Mouse (Mus musculus) small intestine, adult 2 months (tissue): ENCODE results near the gene Arhgap29. TPM values are rescaled to one million over a fixed set of nuclear protein-coding genes. Genes with fewer than 3 reads are reported as not detected.

Source experiments
- H3K27ac ChIP-seq: fragments of 200-500 bp; 2 replicates; pipeline ENCODE4 v1.5.1; 2012; ENCODE audit warnings: low read depth, low read length, control low read depth, inconsistent platforms; ENCODE audit not compliant: insufficient read depth
- H3K27me3 ChIP-seq: fragments of 200-500 bp; 2 replicates; pipeline ENCODE4 v1.6.1; 2012; ENCODE audit warnings: mild to moderate bottlenecking, moderate library complexity, low read length, inconsistent platforms; ENCODE audit not compliant: control insufficient read depth, insufficient read depth
- H3K36me3 ChIP-seq: fragments of 200-500 bp; 2 replicates; pipeline ENCODE4 v1.6.1; 2012; ENCODE audit warnings: mild to moderate bottlenecking, low read length, control low read depth, inconsistent platforms; ENCODE audit not compliant: control insufficient read depth, insufficient read depth
- H3K4me1 ChIP-seq: fragments of 200-500 bp; 2 replicates; pipeline ENCODE4 v1.6.1; 2012; ENCODE audit warnings: low read length, inconsistent platforms, mixed read lengths; ENCODE audit not compliant: control insufficient read depth, insufficient read depth, insufficient read length
- H3K4me3 ChIP-seq: fragments of 200-500 bp; 2 replicates; pipeline ENCODE4 v1.5.1; 2012; ENCODE audit warnings: low read depth, mild to moderate bottlenecking, control low read depth, inconsistent platforms, low read length, moderate library complexity
- CTCF ChIP-seq: fragments of 200-500 bp; IDR thresholded peaks from 2 replicates; pipeline ENCODE4 v1.5.1; 2012; ENCODE audit warnings: low read depth, mild to moderate bottlenecking, control low read depth, inconsistent platforms, low read length, moderate library complexity, mixed read lengths; ENCODE audit not compliant: insufficient replicate concordance, insufficient read length; ENCODE audit errors: extremely low read depth
- POLR2A ChIP-seq: fragments of 200-500 bp; IDR thresholded peaks from 2 replicates; pipeline ENCODE4 v1.6.1; 2012; ENCODE audit warnings: low read depth, mild to moderate bottlenecking, control low read depth, inconsistent platforms, low read length, moderate library complexity
- WGBS: fragments of 180-500 bp; shearing (Covaris S2); methylation state at CpG from one replicate; pipeline ENCODE4 v1.1.7; 2018; 5-methylcytosine and 5-hydroxymethylcytosine counted together
- polyA plus RNA-seq: library from polyadenylated mRNA; depleted of rRNA; stranded (reverse); fragments of >200 nt; gene quantifications from 2 replicates; pipeline ENCODE4 v1.2.3, GENCODE M21; 2012

Arhgap29 gene
- polyA plus RNA-seq, 1 experiment: 3.3 TPM

DNA sequence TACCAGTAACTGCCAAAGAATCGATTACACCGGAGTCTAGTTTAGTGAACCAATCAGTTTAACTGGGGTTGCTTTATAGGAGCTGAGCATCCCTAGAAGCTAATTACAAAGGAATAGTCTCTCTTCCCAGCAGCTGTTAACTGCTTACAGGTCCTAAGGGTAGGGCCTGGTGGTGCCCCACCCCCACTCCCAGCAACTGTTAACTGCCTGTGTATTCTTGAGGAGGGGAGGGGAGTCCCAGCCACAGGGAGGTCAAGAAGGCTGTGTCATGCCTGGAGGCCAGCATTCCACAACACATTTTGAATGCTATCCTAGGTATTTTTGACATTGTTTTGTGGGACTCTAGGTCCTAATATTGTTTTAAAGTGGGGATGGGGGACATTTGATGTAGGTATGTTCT lies 47.6 kb downstream of the Arhgap29 start:
- H3K36me3 ChIP-seq: peaks cover 4% of the 10 kb centered on the region
- WGBS: 88% methylated on average over 2 of the region's 2 CpGs
- TF ChIP-seq CTCF (no peak), POLR2A (no peak)
- H3K4me1 ChIP-seq: no peaks in the 10 kb centered on the region
- H3K27me3 ChIP-seq: no peaks in the 10 kb centered on the region
- H3K27ac ChIP-seq: no peak overlapping the region
- H3K4me3 ChIP-seq: no peak overlapping the region

DNA sequence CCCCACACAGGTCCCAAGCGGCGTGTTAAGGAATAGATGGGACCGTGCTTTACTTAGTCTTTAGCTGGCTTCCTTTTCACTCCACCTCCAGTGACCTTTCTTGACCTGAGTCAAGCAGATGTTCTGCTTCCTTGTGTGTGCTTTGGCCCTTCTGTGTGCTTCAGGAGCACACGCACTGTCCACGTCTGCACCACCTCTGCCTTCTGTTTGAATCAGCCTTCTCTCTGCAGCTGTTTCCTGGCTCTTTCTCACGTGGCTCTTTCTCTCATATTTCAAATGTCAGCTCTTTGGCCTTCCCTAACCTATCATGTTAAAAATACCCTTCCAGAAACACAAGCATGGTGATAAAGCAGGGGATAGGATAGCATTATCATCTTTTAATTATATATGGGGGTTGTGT lies 49.2 kb downstream of the Arhgap29 start:
- 78% methylated on average over 6 of the region's 6 CpGs for WGBS
- Histone ChIP-seq H3K27ac (no peak overlapping the region), H3K4me3 (no peak overlapping the region), H3K4me1 (no peaks in the 10 kb centered on the region), H3K27me3 (no peaks in the 10 kb centered on the region), H3K36me3 (peaks cover 4% of the 10 kb centered on the region)
- TF ChIP-seq CTCF (no peak), POLR2A (no peak)

DNA sequence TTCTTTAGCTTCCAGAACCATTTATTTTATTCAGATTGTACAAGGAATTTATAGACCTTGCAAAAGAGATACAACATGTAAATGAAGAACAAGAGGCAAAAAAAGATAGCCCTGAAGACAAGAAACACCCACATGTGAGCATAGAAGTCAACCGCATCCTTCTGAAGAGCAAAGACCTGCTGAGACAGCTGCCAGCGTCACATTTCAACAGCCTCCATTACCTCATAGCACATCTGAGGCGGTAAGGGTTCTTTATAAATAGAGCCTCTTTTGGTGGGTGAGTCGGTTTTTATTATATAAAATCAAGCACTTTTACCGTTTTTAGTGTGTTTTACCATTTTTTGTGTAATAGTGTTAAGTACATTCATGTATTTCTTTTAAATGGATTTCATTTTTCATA lies 57.5 kb downstream of the Arhgap29 start:
- Histone ChIP-seq H3K36me3 (peaks cover 29% of the 10 kb centered on the region), H3K4me1 (no peaks in the 10 kb centered on the region), H3K27ac (no peak overlapping the region), H3K4me3 (no peak overlapping the region), H3K27me3 (no peaks in the 10 kb centered on the region)
- 94% methylated on average over 5 of the region's 5 CpGs for WGBS
- TF ChIP-seq POLR2A (no peak), CTCF (no peak)

DNA sequence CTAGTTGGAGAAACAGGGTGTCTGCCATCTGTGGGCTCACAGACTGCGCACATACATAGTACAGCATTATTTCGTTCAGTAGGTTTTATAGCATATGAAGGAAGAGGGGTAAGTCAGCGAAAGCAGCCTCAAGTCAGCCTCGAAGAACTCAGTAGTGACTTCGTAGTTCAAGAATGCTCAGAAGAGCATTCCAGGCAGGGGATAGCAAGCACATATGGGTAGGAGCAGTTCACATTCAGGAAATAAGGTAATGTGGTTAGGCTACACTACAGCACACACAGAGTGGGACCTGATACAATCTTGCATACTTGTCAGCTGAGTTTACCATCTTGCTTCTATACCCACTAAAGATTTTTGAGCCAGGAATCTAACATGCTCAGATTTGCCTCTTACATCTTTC lies 58.0 kb downstream of the Arhgap29 start:
- Histone ChIP-seq H3K27me3 (no peaks in the 10 kb centered on the region), H3K4me3 (no peak overlapping the region), H3K4me1 (no peaks in the 10 kb centered on the region), H3K36me3 (peaks cover 29% of the 10 kb centered on the region), H3K27ac (no peak overlapping the region)
- TF ChIP-seq POLR2A: no peak
- no peak for TF ChIP-seq CTCF
- 87% methylated on average over 5 of the region's 5 CpGs for WGBS

DNA sequence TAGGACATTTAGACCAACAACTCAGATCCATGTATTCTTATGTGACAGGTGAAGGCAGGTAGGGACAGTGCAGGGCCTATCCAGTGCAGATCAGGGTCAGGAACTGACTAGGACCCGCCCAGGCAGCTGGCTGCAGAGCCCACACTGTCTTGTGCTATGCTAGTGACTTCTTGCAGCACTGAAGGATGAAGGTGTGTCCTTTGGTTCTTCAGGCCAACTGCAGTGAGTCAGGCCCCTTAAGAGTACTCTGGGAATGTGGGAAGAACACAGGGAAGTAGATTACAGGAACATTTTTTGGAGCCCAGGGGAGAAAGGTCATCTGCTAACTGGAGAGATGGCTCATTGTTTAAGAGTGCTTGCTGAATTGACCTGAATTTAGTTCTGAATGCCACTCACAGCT lies 60.1 kb downstream of the Arhgap29 start:
- 44% methylated on average over 1 of the region's 1 CpGs for WGBS
- H3K27me3 ChIP-seq: no peaks in the 10 kb centered on the region
- no peaks in the 10 kb centered on the region for H3K4me1 ChIP-seq
- TF ChIP-seq CTCF (no peak), POLR2A (no peak)
- no peak overlapping the region for H3K4me3 ChIP-seq
- H3K36me3 ChIP-seq: peaks cover 26% of the 10 kb centered on the region
- H3K27ac ChIP-seq: no peak overlapping the region

DNA sequence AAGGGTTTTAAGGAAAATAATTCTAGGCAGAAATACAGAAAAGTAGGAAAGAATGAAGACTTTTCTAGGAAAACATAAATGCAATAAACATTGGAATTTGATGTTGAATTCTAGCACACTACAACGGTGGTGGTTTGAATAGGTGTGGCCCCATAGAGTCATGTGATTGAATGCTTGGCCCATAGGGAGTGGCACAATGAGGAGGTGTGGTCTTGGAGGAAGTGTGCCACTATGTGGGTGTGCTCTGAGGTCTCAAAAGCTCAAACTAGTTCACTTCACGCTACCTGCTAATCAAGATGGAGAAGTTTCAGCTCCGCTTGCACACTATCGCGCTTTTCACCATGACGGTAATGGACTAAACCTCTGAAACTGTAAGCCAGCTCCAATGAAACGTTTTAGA lies 66.1 kb downstream of the Arhgap29 start:
- peaks cover 3% of the 10 kb centered on the region for H3K36me3 ChIP-seq
- no peak for TF ChIP-seq POLR2A
- no peak for TF ChIP-seq CTCF
- WGBS: 85% methylated on average over 7 of the region's 7 CpGs

DNA sequence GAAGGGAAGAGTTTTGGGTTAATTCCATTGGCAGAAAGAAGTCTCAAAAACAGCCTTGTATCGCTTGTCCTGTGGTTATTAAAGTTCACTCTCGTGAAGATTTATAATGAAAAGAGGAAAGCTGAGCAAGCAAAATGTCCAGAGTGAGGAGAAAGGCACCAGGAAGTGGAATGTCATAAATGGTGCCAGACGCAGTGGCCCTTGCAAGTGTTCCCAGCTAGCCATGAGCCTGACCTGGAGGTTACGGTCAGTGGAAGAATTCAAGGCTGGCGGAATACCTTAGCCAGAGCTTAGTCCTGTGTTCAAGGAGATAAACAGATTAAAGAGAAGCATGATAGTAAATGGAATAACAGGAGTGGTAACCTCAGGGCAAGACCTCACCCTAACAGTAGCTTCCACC lies 66.8 kb downstream of the Arhgap29 start:
- H3K27ac ChIP-seq: no peak overlapping the region
- 90% methylated on average over 5 of the region's 5 CpGs for WGBS

More for the DNA sequence above, 66.1 kb downstream of the Arhgap29 start:
- H3K4me1 ChIP-seq: no peaks in the 10 kb centered on the region
- H3K27ac ChIP-seq: no peak overlapping the region
- H3K4me3 ChIP-seq: no peak overlapping the region
- H3K27me3 ChIP-seq: no peaks in the 10 kb centered on the region

More for the DNA sequence above, 66.8 kb downstream of the Arhgap29 start:
- no peaks in the 10 kb centered on the region for H3K4me1 ChIP-seq
- no peak overlapping the region for H3K4me3 ChIP-seq
- H3K27me3 ChIP-seq: no peaks in the 10 kb centered on the region
- peaks cover 3% of the 10 kb centered on the region for H3K36me3 ChIP-seq
- TF ChIP-seq POLR2A (no peak), CTCF (no peak)
